Mouse (Mus musculus): ENCODE measurements around the gene Mmp27. TPM values are rescaled to one million over a fixed set of nuclear protein-coding genes. Genes with fewer than 3 reads are reported as not detected.

Gene Mmp27
- polyA plus RNA-seq (2021; fragmentation: Nextera tagmentation), result not detected in 2 replicates
- long read RNA-seq, experiment 1, result 0 reads
- long read RNA-seq, experiment 2, result 0 reads

DNA sequence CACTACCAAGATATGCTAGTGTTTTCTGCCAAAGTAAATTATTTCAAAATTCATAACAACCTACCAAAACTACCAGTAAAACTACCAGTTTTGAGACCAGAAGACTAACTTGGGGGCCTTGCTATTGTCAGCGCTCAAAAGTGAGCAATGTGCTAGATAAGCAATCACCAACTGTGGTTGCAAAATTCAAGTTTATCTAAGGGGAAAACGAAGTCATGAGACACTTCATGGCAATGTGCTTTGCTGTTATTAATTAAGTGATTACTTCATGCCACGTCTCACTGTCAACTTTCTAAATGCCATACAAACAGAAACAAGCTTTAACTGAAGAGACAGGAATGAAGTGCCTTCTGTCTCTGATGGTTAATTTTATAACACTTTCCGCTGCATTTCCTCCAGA is at the start of gene Mmp27:
Gene Mmp27 (plus strand): TSS at position 235 of the 400 bp plus-strand sequence.

DNA sequence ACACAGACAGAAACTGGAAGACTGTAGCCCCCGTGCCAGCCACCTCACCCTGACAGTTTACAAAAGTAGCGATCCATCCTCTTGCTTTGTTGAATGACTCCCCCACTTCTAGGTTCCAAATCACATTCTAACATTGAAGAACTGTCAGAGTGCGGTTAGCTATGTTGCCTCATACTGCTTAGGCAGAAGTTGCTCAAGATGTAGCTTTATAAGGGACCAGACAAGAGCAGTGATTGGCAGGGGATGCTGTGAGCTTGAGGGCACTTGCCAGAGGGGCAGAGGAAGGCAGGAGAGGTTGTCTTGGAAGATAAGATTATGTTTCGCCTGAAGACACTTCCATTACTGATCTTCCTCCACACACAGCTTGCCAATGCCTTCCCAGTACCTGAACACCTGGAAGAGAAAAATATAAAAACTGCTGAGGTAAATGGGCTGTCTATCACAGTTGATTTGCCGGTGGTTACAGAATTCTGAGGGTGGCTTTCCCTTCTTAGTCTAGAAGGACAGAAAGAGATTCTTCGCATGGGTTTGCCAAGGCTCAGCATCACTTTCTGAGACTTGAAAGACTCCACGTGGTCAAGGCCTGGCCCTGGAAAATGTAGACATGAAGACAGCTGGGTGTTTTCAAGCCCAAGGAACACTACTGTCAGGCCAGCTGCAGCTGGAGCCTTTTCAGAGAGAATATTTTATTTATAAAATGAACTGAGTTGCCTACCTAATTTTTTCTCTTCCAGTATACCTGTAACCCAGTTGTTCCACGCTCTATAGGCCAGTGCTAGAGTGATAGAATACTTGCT is 12.8 kb upstream of the Mmp27 start, which contains the start of gene Mmp8:
Gene Mmp8 (plus strand): TSS at position 236 of the 797 bp plus-strand sequence.

DNA sequence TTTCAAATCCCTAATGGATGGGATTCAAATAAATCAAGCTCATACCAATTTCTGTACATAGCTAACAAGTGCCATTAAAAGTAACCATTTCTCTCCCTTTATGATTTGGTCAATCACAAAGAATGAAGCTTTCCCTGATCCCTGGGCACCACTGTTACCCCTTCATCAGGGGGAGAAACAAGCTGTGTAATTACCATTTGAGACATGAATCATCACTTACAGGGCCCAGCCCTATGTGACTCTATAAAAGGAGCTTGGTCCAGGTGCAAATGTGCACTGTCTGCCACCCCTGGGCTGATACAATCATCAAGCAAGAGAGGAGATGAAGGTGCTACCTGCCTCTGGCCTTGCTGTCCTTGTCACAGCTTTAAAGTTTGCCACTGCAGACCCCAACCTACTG is 56.7 kb downstream of the Mmp27 start, which contains the start of gene Mmp20:
Gene Mmp20 (plus strand): TSS at position 301 of the 400 bp plus-strand sequence.

Other genes starting within 250 kb of the Mmp27 start
- gene Mmp12, start 227.0 kb upstream of the Mmp27 start, polyA plus RNA-seq (2021; fragmentation: Nextera tagmentation), result 0.13 TPM in 1 of 2 replicates, not detected in the other
- gene Mmp1b, start 183.3 kb upstream of the Mmp27 start, polyA plus RNA-seq (2021; fragmentation: Nextera tagmentation), result not detected in 2 replicates
- gene Mmp3, start 125.6 kb upstream of the Mmp27 start, polyA plus RNA-seq (2021; fragmentation: Nextera tagmentation), result not detected in 2 replicates
- gene Mmp10, start 69.0 kb upstream of the Mmp27 start, polyA plus RNA-seq (2021; fragmentation: Nextera tagmentation), result not detected in 2 replicates
- not detected in 2 replicates for gene Mmp8, start 12.9 kb upstream of the Mmp27 start, polyA plus RNA-seq (2021; fragmentation: Nextera tagmentation)
- not detected in 2 replicates for gene Mmp20, start 56.8 kb downstream of the Mmp27 start, polyA plus RNA-seq (2021; fragmentation: Nextera tagmentation)
- not detected in 2 replicates for gene Mmp7, start 120.7 kb downstream of the Mmp27 start, polyA plus RNA-seq (2021; fragmentation: Nextera tagmentation)
- gene Tmem123, start 192.6 kb downstream of the Mmp27 start, polyA plus RNA-seq (2021; fragmentation: Nextera tagmentation), result 8.8 and 8.9 TPM in 2 replicates

Measured in left cerebral cortex, adult 6 months (tissue).